Mouse (Mus musculus): Measurements from ENCODE around the gene Entpd2. TPM values are rescaled to one million over a fixed set of nuclear protein-coding genes. Genes with fewer than 3 reads are reported as not detected.

The Entpd2 gene
- polyA plus RNA-seq, 1 experiment: 18.8 TPM

GRCm38 (mm10) chr2:25429435-25430180 is 33.9 kb downstream of the Entpd2 start:
- peak overlapping the region; percentile 71 for H3K4me3 ChIP-seq (ENCODE audit: insufficient read depth, low read depth, low read length)
- 41% methylated on average over 5 of the region's 5 CpGs for WGBS
- H3K27me3 ChIP-seq (replicated peaks; ENCODE audit: control insufficient read depth, insufficient read depth, low read length): no peaks in the 10 kb centered on the region
- no peak overlapping the region for H3K27ac ChIP-seq (ENCODE audit: insufficient read depth, low read depth, low read length)
- no peak for TF ChIP-seq POLR2A (IDR thresholded peaks at IDR 0.05; ENCODE audit: low read depth, low read length)
- TF ChIP-seq CTCF (conservative IDR thresholded peaks at IDR 0.05; ENCODE audit: insufficient read depth, insufficient read length, low read depth, low read length): no peak
- peaks cover 13% of the 10 kb centered on the region; the same call in 1 of the 2 replicates for H3K4me1 ChIP-seq (ENCODE audit: control insufficient read depth, insufficient read depth, low read length)
- DNase-seq: peak; percentile 44
- H3K36me3 ChIP-seq (ENCODE audit: control insufficient read depth, insufficient read depth, low read length): no peaks in the 10 kb centered on the region

- Histone ChIP-seq H3K36me3 (ENCODE audit: control insufficient read depth, insufficient read depth, low read length) (no peaks in the 10 kb centered on the region), H3K4me1 (ENCODE audit: control insufficient read depth, insufficient read depth, low read length) (peaks cover 13% of the 10 kb centered on the region; the same call in 1 of the 2 replicates), H3K4me3 (ENCODE audit: insufficient read depth, low read depth, low read length) (no peak overlapping the region), H3K27ac (ENCODE audit: insufficient read depth, low read depth, low read length) (no peak overlapping the region), H3K27me3 (replicated peaks; ENCODE audit: control insufficient read depth, insufficient read depth, low read length) (no peaks in the 10 kb centered on the region)
- WGBS: 50% methylated on average over 17 of the region's 17 CpGs
- peak; percentile 62 for DNase-seq
- TF ChIP-seq CTCF (conservative IDR thresholded peaks at IDR 0.05; ENCODE audit: insufficient read depth, insufficient read length, low read depth, low read length) (no peak), POLR2A (IDR thresholded peaks at IDR 0.05; ENCODE audit: low read depth, low read length) (no peak)
Observed at GRCm38 (mm10) chr2:25430395-25431233, 34.9 kb downstream of the Entpd2 start.

- no peaks in the 10 kb centered on the region for H3K27me3 ChIP-seq (replicated peaks; ENCODE audit: control insufficient read depth, insufficient read depth, low read length)
- no peak overlapping the region for H3K27ac ChIP-seq (ENCODE audit: insufficient read depth, low read depth, low read length)
- TF ChIP-seq POLR2A (IDR thresholded peaks at IDR 0.05; ENCODE audit: low read depth, low read length): no peak
- no peak for TF ChIP-seq CTCF (conservative IDR thresholded peaks at IDR 0.05; ENCODE audit: insufficient read depth, insufficient read length, low read depth, low read length)
- no peak overlapping the region for H3K4me3 ChIP-seq (ENCODE audit: insufficient read depth, low read depth, low read length)
- 61% methylated on average over 6 of the region's 6 CpGs for WGBS
- no peak for DNase-seq
- peaks cover 13% of the 10 kb centered on the region; the same call in 1 of the 2 replicates for H3K4me1 ChIP-seq (ENCODE audit: control insufficient read depth, insufficient read depth, low read length)
- no peaks in the 10 kb centered on the region for H3K36me3 ChIP-seq (ENCODE audit: control insufficient read depth, insufficient read depth, low read length)
Observed at GRCm38 (mm10) chr2:25431308-25431855, 35.7 kb downstream of the Entpd2 start.

- Histone ChIP-seq H3K27me3 (replicated peaks; ENCODE audit: control insufficient read depth, insufficient read depth, low read length) (no peaks in the 10 kb centered on the region), H3K36me3 (ENCODE audit: control insufficient read depth, insufficient read depth, low read length) (no peaks in the 10 kb centered on the region), H3K4me3 (ENCODE audit: insufficient read depth, low read depth, low read length) (no peak overlapping the region), H3K27ac (ENCODE audit: insufficient read depth, low read depth, low read length) (no peak overlapping the region), H3K4me1 (ENCODE audit: control insufficient read depth, insufficient read depth, low read length) (peaks cover 13% of the 10 kb centered on the region; the same call in 1 of the 2 replicates)
- TF ChIP-seq CTCF (conservative IDR thresholded peaks at IDR 0.05; ENCODE audit: insufficient read depth, insufficient read length, low read depth, low read length) (no peak), POLR2A (IDR thresholded peaks at IDR 0.05; ENCODE audit: low read depth, low read length) (no peak)
- DNase-seq: no peak
- 84% methylated on average over 11 of the region's 11 CpGs for WGBS
Observed at GRCm38 (mm10) chr2:25432326-25433098, 36.8 kb downstream of the Entpd2 start.

GRCm38 (mm10) chr2:25433101-25433500 is 37.4 kb downstream of the Entpd2 start:
- TF ChIP-seq CTCF (conservative IDR thresholded peaks at IDR 0.05; ENCODE audit: insufficient read depth, insufficient read length, low read depth, low read length) (no peak), POLR2A (IDR thresholded peaks at IDR 0.05; ENCODE audit: low read depth, low read length) (no peak)
- no peaks in the 10 kb centered on the region for H3K36me3 ChIP-seq (ENCODE audit: control insufficient read depth, insufficient read depth, low read length)
- no peak overlapping the region for H3K27ac ChIP-seq (ENCODE audit: insufficient read depth, low read depth, low read length)
- peaks cover 13% of the 10 kb centered on the region; the same call in 1 of the 2 replicates for H3K4me1 ChIP-seq (ENCODE audit: control insufficient read depth, insufficient read depth, low read length)
- no peak for DNase-seq
- no peak overlapping the region for H3K4me3 ChIP-seq (ENCODE audit: insufficient read depth, low read depth, low read length)
- 84% methylated on average over 17 of the region's 17 CpGs for WGBS
- no peaks in the 10 kb centered on the region for H3K27me3 ChIP-seq (replicated peaks; ENCODE audit: control insufficient read depth, insufficient read depth, low read length)

GRCm38 (mm10) chr2:25434292-25434691 is 38.6 kb downstream of the Entpd2 start:
- no peak for DNase-seq
- 86% methylated on average over 8 of the region's 8 CpGs for WGBS
- Histone ChIP-seq H3K4me3 (ENCODE audit: insufficient read depth, low read depth, low read length) (no peak overlapping the region), H3K27ac (ENCODE audit: insufficient read depth, low read depth, low read length) (no peak overlapping the region), H3K4me1 (ENCODE audit: control insufficient read depth, insufficient read depth, low read length) (peaks cover 13% of the 10 kb centered on the region; the same call in 1 of the 2 replicates), H3K36me3 (ENCODE audit: control insufficient read depth, insufficient read depth, low read length) (no peaks in the 10 kb centered on the region), H3K27me3 (replicated peaks; ENCODE audit: control insufficient read depth, insufficient read depth, low read length) (no peaks in the 10 kb centered on the region)
- TF ChIP-seq POLR2A (IDR thresholded peaks at IDR 0.05; ENCODE audit: low read depth, low read length) (no peak), CTCF (conservative IDR thresholded peaks at IDR 0.05; ENCODE audit: insufficient read depth, insufficient read length, low read depth, low read length) (no peak)

All from kidney, adult 2 months (tissue).